Mouse (Mus musculus) B cell, adult 67 days (primary cell): ENCODE results near the gene Nup62. TPM values are rescaled to one million over a fixed set of nuclear protein-coding genes. Genes with fewer than 3 reads are reported as not detected.

Source experiments
- total RNA-seq, 2 experiments: library from RNA; stranded (reverse); gene quantifications; 4 replicates each; pipeline ENCODE4 v1.2.4; 2023

The Nup62 gene
- 10 to 100 TPM; 53.1 to 61.7 TPM for total RNA-seq

GRCm38 (mm10) chr7:44815721-44816469 is at the start of gene Nup62, which contains the start of gene Il4i1:
TSS of gene Nup62 (plus strand) at chr7:44816088.
TSS of gene Il4i1 (plus strand) at chr7:44816387.

GRCm38 (mm10) chr7:44816470-44817021 is 658 bp downstream of the Nup62 start, which contains the start of gene Atf5:
TSS of gene Atf5 (minus strand) at chr7:44816658.

GRCm38 (mm10) chr7:44848561-44849415 is 32.9 kb downstream of the Nup62 start, which contains the start of the genes Akt1s1 and Tbc1d17:
TSS of gene Akt1s1 (plus strand) at chr7:44848991.
TSS of gene Tbc1d17 (minus strand) at chr7:44849079.

GRCm38 (mm10) chr7:44857042-44857552 is 41.2 kb downstream of the Nup62 start, which contains the start of gene Pnkp:
TSS of gene Pnkp (plus strand) at chr7:44857139.

GRCm38 (mm10) chr7:44869697-44870528 is 54.0 kb downstream of the Nup62 start, which contains the start of gene Ptov1:
TSS of gene Ptov1 (minus strand) at chr7:44869788.

Other genes with a start within 250 kb of the Nup62 start
- gene Napsa, start 243.7 kb upstream of the Nup62 start, total RNA-seq: 100 to 1,000 TPM; 537 to 600 TPM
- 10 to 100 TPM; 19.1 to 21.0 TPM for gene Kcnc3, start 225.4 kb upstream of the Nup62 start, total RNA-seq
- gene Myh14, start 145.2 kb upstream of the Nup62 start, total RNA-seq: not detected
- not detected for gene Izumo2, start 107.3 kb upstream of the Nup62 start, total RNA-seq
- gene Vrk3, start 67.7 kb upstream of the Nup62 start, total RNA-seq: 10 to 100 TPM; 80.8 to 85.9 TPM
- gene Zfp473, start 65.0 kb upstream of the Nup62 start, total RNA-seq: 1 to 10 TPM; 2.1 to 2.6 TPM
- 100 to 1,000 TPM; 155 to 234 TPM for gene Il4i1, start 299 bp downstream of the Nup62 start, total RNA-seq
- 1 to 10 TPM; 3.8 to 4.1 TPM for gene Atf5, start 570 bp downstream of the Nup62 start, total RNA-seq
- gene Akt1s1, start 32.9 kb downstream of the Nup62 start, total RNA-seq: 10 to 100 TPM; 47.4 to 54.3 TPM
- gene Tbc1d17, start 33.0 kb downstream of the Nup62 start, total RNA-seq: 100 to 1,000 TPM; 116 to 132 TPM
- gene Pnkp, start 41.1 kb downstream of the Nup62 start, total RNA-seq: 10 to 100 TPM; 75.0 to 80.9 TPM
- gene Ptov1, start 53.7 kb downstream of the Nup62 start, total RNA-seq: 10 to 100 TPM; 14.0 to 23.5 TPM
- 10 to 100 TPM; 67.9 to 78.3 TPM for gene Med25, start 76.6 kb downstream of the Nup62 start, total RNA-seq
- gene Fuz, start 80.0 kb downstream of the Nup62 start, total RNA-seq: 10 to 100 TPM; 31.4 to 50.1 TPM
- gene Ap2a1, start 113.4 kb downstream of the Nup62 start, total RNA-seq: 100 to 1,000 TPM in 1 of 2 experiments, 10 to 100 TPM in 1; 92.5 to 101 TPM
- gene Tsks, start 127.1 kb downstream of the Nup62 start, total RNA-seq: not detected
- gene Cpt1c, start 158.8 kb downstream of the Nup62 start, total RNA-seq: not detected
- gene Prmt1, start 170.5 kb downstream of the Nup62 start, total RNA-seq: 100 to 1,000 TPM; 154 to 155 TPM
- gene Irf3, start 181.6 kb downstream of the Nup62 start, total RNA-seq: 100 to 1,000 TPM; 195 TPM
- 10 to 100 TPM; 35.3 to 36.9 TPM for gene Bcl2l12, start 182.6 kb downstream of the Nup62 start, total RNA-seq
- gene Scaf1, start 200.3 kb downstream of the Nup62 start, total RNA-seq: 100 to 1,000 TPM; 100 to 104 TPM
- 10 to 100 TPM; 20.1 to 20.2 TPM for gene Rras, start 201.9 kb downstream of the Nup62 start, total RNA-seq
- gene Prr12, start 236.8 kb downstream of the Nup62 start, total RNA-seq: 10 to 100 TPM; 77.6 to 78.0 TPM
- gene Nosip, start 246.3 kb downstream of the Nup62 start, total RNA-seq: 10 to 100 TPM; 65.6 to 78.2 TPM
- 1 to 10 TPM; 2.9 to 3.9 TPM for gene Prrg2, start 246.6 kb downstream of the Nup62 start, total RNA-seq